Mouse (Mus musculus): ENCODE data around the gene Scn9a.

DNA sequence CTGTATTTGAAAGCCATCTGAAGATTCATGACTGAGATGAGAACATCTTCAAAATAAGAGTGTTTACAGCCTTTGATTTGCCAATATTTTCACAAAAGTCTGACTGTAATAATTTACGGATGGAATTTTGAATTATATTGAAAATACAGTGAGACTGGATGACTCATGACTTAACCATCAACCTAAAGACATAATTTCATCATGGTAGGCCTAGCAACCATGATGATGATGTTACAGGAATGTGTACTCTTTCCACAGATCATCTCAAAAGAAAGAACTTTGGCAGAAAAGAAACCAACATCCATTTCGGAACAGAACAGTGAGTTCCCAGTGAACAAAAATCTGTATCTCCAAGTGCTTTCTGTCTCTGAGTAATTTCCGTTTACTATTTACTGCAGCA, 132.6 kb downstream of the Scn9a start:
- no peak for TF ChIP-seq CTCF (IDR thresholded peaks at IDR 0.05; ENCODE audit: low read depth, low read length)
- TF ChIP-seq GATA1 (IDR thresholded peaks at IDR 0.05; ENCODE audit: borderline replicate concordance, low read length): no peak
- TF ChIP-seq TAL1 (conservative IDR thresholded peaks at IDR 0.05; ENCODE audit: low read depth, low read length): no peak
- no peak for TF ChIP-seq GATA2 (IDR thresholded peaks at IDR 0.05; ENCODE audit: borderline replicate concordance, low read depth, low read length)

Measured in G1E (cell line).